Mouse (Mus musculus): ENCODE results near the gene Ccn6. TPM values are rescaled to one million over a fixed set of nuclear protein-coding genes. Genes with fewer than 3 reads are reported as not detected.

The Ccn6 gene
- polyA plus RNA-seq, 1 experiment = 0.17 TPM

GRCm38 (mm10) chr10:39176981-39177380 is 13.4 kb upstream of the Ccn6 start:
- no peak for TF ChIP-seq CTCF (IDR thresholded peaks at IDR 0.05; ENCODE audit: extremely low read depth, insufficient read depth, low read length)
- no peak for TF ChIP-seq POLR2A (IDR thresholded peaks at IDR 0.05; ENCODE audit: extremely low read depth, insufficient read depth, low read length)
- no peak overlapping the region for H3K27ac ChIP-seq (ENCODE audit: insufficient read depth, low read length)
- no peaks in the 10 kb centered on the region for H3K4me1 ChIP-seq (ENCODE audit: control insufficient read depth, insufficient read depth, low read length)
- no peak overlapping the region for H3K4me3 ChIP-seq (ENCODE audit: insufficient read depth, low read length)

- H3K27ac ChIP-seq (ENCODE audit: insufficient read depth, low read length) = no peak overlapping the region
- H3K4me3 ChIP-seq (ENCODE audit: insufficient read depth, low read length) = no peak overlapping the region
- H3K4me1 ChIP-seq (ENCODE audit: control insufficient read depth, insufficient read depth, low read length) = no peaks in the 10 kb centered on the region
- no peak for TF ChIP-seq CTCF (IDR thresholded peaks at IDR 0.05; ENCODE audit: extremely low read depth, insufficient read depth, low read length)
- no peak for TF ChIP-seq POLR2A (IDR thresholded peaks at IDR 0.05; ENCODE audit: extremely low read depth, insufficient read depth, low read length)
Measured at GRCm38 (mm10) chr10:39173077-39173476, 9.5 kb upstream of the Ccn6 start.

- TF ChIP-seq CTCF (IDR thresholded peaks at IDR 0.05; ENCODE audit: extremely low read depth, insufficient read depth, low read length) = no peak
- TF ChIP-seq POLR2A (IDR thresholded peaks at IDR 0.05; ENCODE audit: extremely low read depth, insufficient read depth, low read length) = no peak
- no peak overlapping the region for H3K27ac ChIP-seq (ENCODE audit: insufficient read depth, low read length)
- no peaks in the 10 kb centered on the region for H3K4me1 ChIP-seq (ENCODE audit: control insufficient read depth, insufficient read depth, low read length)
- H3K4me3 ChIP-seq (ENCODE audit: insufficient read depth, low read length) = no peak overlapping the region
Measured at GRCm38 (mm10) chr10:39172540-39172931, 8.9 kb upstream of the Ccn6 start.

- 0 out of 2 replicates have a peak, but pooled peaks have one; percentile 5 for TF ChIP-seq POLR2A (IDR thresholded peaks at IDR 0.05; ENCODE audit: extremely low read depth, insufficient read depth, low read length)
- peak; percentile 66 for TF ChIP-seq CTCF (IDR thresholded peaks at IDR 0.05; ENCODE audit: extremely low read depth, insufficient read depth, low read length)
- Histone ChIP-seq H3K4me1 (ENCODE audit: control insufficient read depth, insufficient read depth, low read length) (no peaks in the 10 kb centered on the region), H3K27ac (ENCODE audit: insufficient read depth, low read length) (peak overlapping the region; percentile 3; the same call in 1 of the 2 replicates), H3K4me3 (ENCODE audit: insufficient read depth, low read length) (peak overlapping the region; percentile 38)
Measured at GRCm38 (mm10) chr10:39171603-39172539, 8.3 kb upstream of the Ccn6 start.

- Histone ChIP-seq H3K4me3 (ENCODE audit: insufficient read depth, low read length) (peak overlapping the region; percentile 38), H3K4me1 (ENCODE audit: control insufficient read depth, insufficient read depth, low read length) (no peaks in the 10 kb centered on the region), H3K27ac (ENCODE audit: insufficient read depth, low read length) (peak overlapping the region; percentile 3; the same call in 1 of the 2 replicates)
- TF ChIP-seq CTCF (IDR thresholded peaks at IDR 0.05; ENCODE audit: extremely low read depth, insufficient read depth, low read length) = peak; percentile 95
- TF ChIP-seq POLR2A (IDR thresholded peaks at IDR 0.05; ENCODE audit: extremely low read depth, insufficient read depth, low read length) = peak; percentile 70; the same call in 1 of the 2 replicates
Measured at GRCm38 (mm10) chr10:39171134-39171533, 7.5 kb upstream of the Ccn6 start.

GRCm38 (mm10) chr10:39170706-39171105 is 7.1 kb upstream of the Ccn6 start:
- Histone ChIP-seq H3K27ac (ENCODE audit: insufficient read depth, low read length) (no peak overlapping the region), H3K4me1 (ENCODE audit: control insufficient read depth, insufficient read depth, low read length) (no peaks in the 10 kb centered on the region), H3K4me3 (ENCODE audit: insufficient read depth, low read length) (no peak overlapping the region; the same call in 1 of the 2 replicates)
- no peak for TF ChIP-seq POLR2A (IDR thresholded peaks at IDR 0.05; ENCODE audit: extremely low read depth, insufficient read depth, low read length)
- no peak for TF ChIP-seq CTCF (IDR thresholded peaks at IDR 0.05; ENCODE audit: extremely low read depth, insufficient read depth, low read length)

GRCm38 (mm10) chr10:39170181-39170580 is 6.6 kb upstream of the Ccn6 start:
- Histone ChIP-seq H3K4me1 (ENCODE audit: control insufficient read depth, insufficient read depth, low read length) (no peaks in the 10 kb centered on the region), H3K27ac (ENCODE audit: insufficient read depth, low read length) (no peak overlapping the region), H3K4me3 (ENCODE audit: insufficient read depth, low read length) (no peak overlapping the region; the same call in 1 of the 2 replicates)
- TF ChIP-seq POLR2A (IDR thresholded peaks at IDR 0.05; ENCODE audit: extremely low read depth, insufficient read depth, low read length) = no peak
- peak; percentile 89 for TF ChIP-seq CTCF (IDR thresholded peaks at IDR 0.05; ENCODE audit: extremely low read depth, insufficient read depth, low read length)

- no peaks in the 10 kb centered on the region for H3K4me1 ChIP-seq (ENCODE audit: control insufficient read depth, insufficient read depth, low read length)
- TF ChIP-seq POLR2A (IDR thresholded peaks at IDR 0.05; ENCODE audit: extremely low read depth, insufficient read depth, low read length) = no peak
- no peak for TF ChIP-seq CTCF (IDR thresholded peaks at IDR 0.05; ENCODE audit: extremely low read depth, insufficient read depth, low read length)
- no peak overlapping the region for H3K27ac ChIP-seq (ENCODE audit: insufficient read depth, low read length)
- H3K4me3 ChIP-seq (ENCODE audit: insufficient read depth, low read length) = no peak overlapping the region
Measured at GRCm38 (mm10) chr10:39169642-39170041, 6.0 kb upstream of the Ccn6 start.

GRCm38 (mm10) chr10:39167611-39168010 is 4.0 kb upstream of the Ccn6 start:
- no peak for TF ChIP-seq CTCF (IDR thresholded peaks at IDR 0.05; ENCODE audit: extremely low read depth, insufficient read depth, low read length)
- TF ChIP-seq POLR2A (IDR thresholded peaks at IDR 0.05; ENCODE audit: extremely low read depth, insufficient read depth, low read length) = no peak
- Histone ChIP-seq H3K27ac (ENCODE audit: insufficient read depth, low read length) (no peak overlapping the region), H3K4me3 (ENCODE audit: insufficient read depth, low read length) (no peak overlapping the region), H3K4me1 (ENCODE audit: control insufficient read depth, insufficient read depth, low read length) (no peaks in the 10 kb centered on the region)
